Mouse (Mus musculus) stomach, postnatal 0 days (tissue): ENCODE data around the gene Stoml2.

Source experiments
- CTCF ChIP-seq: IDR thresholded peaks from 2 replicates; pipeline ENCODE4 v1.5.1; 2016; ENCODE audit warnings: antibody characterized with exemption, low read depth, mild to moderate bottlenecking, moderate library complexity
- EP300 ChIP-seq: optimal IDR thresholded peaks from 2 replicates; pipeline ENCODE3; 2016; ENCODE audit warnings: antibody characterized with exemption

- TF ChIP-seq CTCF (no peak), EP300 (no peak)
Observed at GRCm38 (mm10) chr4:43029121-43029520, 2.4 kb downstream of the Stoml2 start.
